Mouse (Mus musculus) layer of hippocampus, postnatal 36 days (tissue): ENCODE measurements around the gene Plac9a. TPM values are rescaled to one million over a fixed set of nuclear protein-coding genes. Genes with fewer than 3 reads are reported as not detected.

ENCODE experiments used
- total RNA-seq, 2 experiments: library from RNA; stranded (reverse); gene quantifications; 2 replicates each; pipeline ENCODE4 v1.2.3; 2021

Plac9a gene
- total RNA-seq, 2 experiments from 2014 or later, result not detected

Other genes starting within 250 kb of the Plac9a start
- 10 to 100 TPM; 27.0 to 28.2 TPM for gene Ppif, start 208.9 kb downstream of the Plac9a start, total RNA-seq
- 10 to 100 TPM; 53.5 to 60.2 TPM for gene Zcchc24, start 134.1 kb downstream of the Plac9a start, total RNA-seq
- gene Anxa11, start 60.9 kb downstream of the Plac9a start, total RNA-seq, result 10 to 100 TPM; 70.0 to 81.0 TPM
- 10 to 100 TPM in 1 of 2 experiments, 1 to 10 TPM in 1; 9.2 to 10.0 TPM for gene Tmem254a, start 24.6 kb upstream of the Plac9a start, total RNA-seq
- not detected for gene Cphx1, start 35.2 kb upstream of the Plac9a start, total RNA-seq
- gene Duxbl1, start 75.5 kb upstream of the Plac9a start, total RNA-seq, result under 1 TPM; 0.77 to 0.83 TPM
- 1 to 10 TPM in 1 of 2 experiments, under 1 TPM in 1; 0.87 to 4.7 TPM for gene Gm9780, start 139.6 kb upstream of the Plac9a start, total RNA-seq
- gene Tmem254c, start 164.3 kb upstream of the Plac9a start, total RNA-seq, result 10 to 100 TPM; 18.4 to 19.2 TPM
- gene Cphx2, start 178.4 kb upstream of the Plac9a start, total RNA-seq, result not detected
- gene Cphx3, start 179.2 kb upstream of the Plac9a start, total RNA-seq, result not detected
- under 1 TPM in 1 of 2 experiments, not detected in 1; 0.25 TPM for gene Duxbl2, start 215.2 kb upstream of the Plac9a start, total RNA-seq